Mouse (Mus musculus): ENCODE results near the gene Klf6.

DNA sequence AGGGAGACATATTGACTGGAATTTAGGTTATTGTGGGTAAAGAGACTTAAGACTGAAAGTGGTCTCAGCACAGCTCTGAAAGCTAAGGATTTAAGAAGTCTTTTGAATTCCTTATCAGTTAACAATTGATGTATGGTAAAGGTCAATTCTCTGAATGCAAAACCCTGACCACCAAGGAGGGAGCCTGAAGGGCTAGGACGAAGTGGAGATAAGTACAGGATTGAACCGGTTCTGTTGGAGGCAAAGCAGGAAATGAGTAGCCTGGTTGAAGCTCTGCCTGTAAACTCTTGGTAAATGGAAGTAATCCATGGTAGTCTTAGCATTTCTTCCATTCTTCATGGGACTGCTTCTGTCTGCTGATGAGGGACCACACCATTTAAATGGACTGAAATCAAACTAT, 17.5 kb upstream of the Klf6 start:
- no peak for TF ChIP-seq EP300 (IDR thresholded peaks at IDR 0.05; ENCODE audit: insufficient read depth, low read depth, low read length)
- TF ChIP-seq POLR2A (IDR thresholded peaks at IDR 0.05; ENCODE audit: insufficient read depth, low read depth, low read length), result no peak
